8 mouse cellular contexts compared by ENCODE assay signal in the genomic region with DNA sequence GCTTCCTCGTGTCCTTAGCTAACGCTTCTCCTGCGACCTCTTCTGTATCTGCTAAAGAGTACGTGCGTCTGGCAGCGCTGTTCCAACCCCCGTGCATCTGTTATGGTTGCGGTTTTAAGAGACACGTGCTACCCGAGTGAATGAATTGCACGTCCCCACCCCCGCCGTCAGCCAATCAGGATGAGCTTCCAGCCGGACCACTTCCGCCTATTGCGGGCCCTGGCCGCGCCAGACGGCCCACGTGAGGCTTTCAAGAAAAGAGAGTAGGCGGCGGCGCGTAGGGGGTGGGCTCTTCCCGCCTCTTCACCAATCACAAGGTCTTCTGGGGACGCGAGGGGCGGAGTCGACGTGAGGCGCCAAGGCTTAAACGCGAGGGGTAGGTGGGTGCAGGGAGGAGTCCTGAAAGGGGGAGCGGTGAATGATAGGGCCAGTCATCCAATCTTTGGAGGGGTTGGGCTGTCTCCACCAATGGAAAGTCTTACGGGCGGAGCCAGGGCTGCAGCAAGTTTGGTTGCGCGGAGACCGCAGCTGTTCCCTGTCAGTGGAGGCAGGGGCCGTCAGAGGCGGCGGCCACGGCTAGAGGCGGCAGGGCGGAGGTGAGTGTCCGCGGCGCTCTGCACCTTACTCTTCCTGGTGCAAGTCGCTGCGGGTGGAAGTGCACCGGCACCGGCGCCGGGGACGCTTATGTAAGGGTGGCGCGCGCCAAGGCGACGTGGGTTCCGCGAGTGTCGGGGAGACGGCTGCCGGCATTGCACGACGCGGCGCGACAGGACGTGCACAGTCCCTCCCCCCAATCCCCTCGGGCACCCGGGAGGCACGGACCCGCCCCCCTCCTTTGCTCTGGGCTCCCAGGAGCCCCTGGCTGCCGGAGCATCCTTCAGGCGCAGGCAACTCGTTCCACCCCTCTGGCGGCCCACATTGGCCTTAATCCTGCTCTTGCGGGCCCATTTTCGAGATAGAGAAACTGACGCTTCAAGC. TPM values are rescaled to one million over a fixed set of nuclear protein-coding genes. Genes with fewer than 3 reads are reported as not detected.
DNase-seq lines count a peak whose midpoint lies in the region; ATAC-seq and TF ChIP-seq lines count a peak whose summit lies in the region.

Pcx (plus strand) TSS at position 487 of the 978 bp plus-strand sequence.

- TF ChIP-seq POLR2A in MEL (IDR thresholded peaks at IDR 0.05; ENCODE audit: control insufficient read depth in 1 of 2, insufficient read depth in 1 of 2, low read depth in 1 of 2, low read length in 2 of 2, poor library complexity in 1 of 2), result peak; percentile 36 to 52; a peak in 2 of 4 replicates
- peak; percentile 87 for TF ChIP-seq POLR2A in cerebellum, adult 2 months (IDR thresholded peaks at IDR 0.05; ENCODE audit: borderline replicate concordance, insufficient read depth, low read length)

- H3K9ac ChIP-seq in MEL (ENCODE audit: control insufficient read depth, low read depth, low read length, poor library complexity, severe bottlenecking), result peak within 1 kb of the TSS; percentile 63
- peak within 1 kb of the TSS; percentile 45 for H3K9ac ChIP-seq in forebrain, postnatal 0 days
- H3K9ac ChIP-seq in lung, embryonic 15.5 days, result peak within 1 kb of the TSS; percentile 44

- no peaks in the 10 kb centered on the region for H3K9me3 ChIP-seq in MEL (replicated peaks; ENCODE audit: insufficient read depth, low read length)
- H3K9me3 ChIP-seq in forebrain, postnatal 0 days (ENCODE audit: low read length), result no peaks in the 10 kb centered on the region
- H3K9me3 ChIP-seq in lung, embryonic 15.5 days, result no peaks in the 10 kb centered on the region

- peak; percentile 99 for ATAC-seq in forebrain, postnatal 0 days
- peak; percentile 100 for ATAC-seq in lung, embryonic 15.5 days (ENCODE audit: borderline replicate concordance, extremely low read depth, low FRiP score, low TSS enrichment)

- TF ChIP-seq RAD21 in MEL (IDR thresholded peaks at IDR 0.05; ENCODE audit: low read depth, low read length), result no peak

- TF ChIP-seq CTCF in MEL (IDR thresholded peaks at IDR 0.05 in 2 of 3, conservative IDR thresholded peaks at IDR 0.05 in 1 of 3; ENCODE audit: control insufficient read depth in 1 of 3, insufficient read depth in 1 of 3, low read depth in 2 of 3, low read length in 3 of 3, poor library complexity in 1 of 3, severe bottlenecking in 1 of 3), result no peak
- no peak for TF ChIP-seq CTCF in cerebellum, adult 2 months (IDR thresholded peaks at IDR 0.05; ENCODE audit: borderline replicate concordance, insufficient read depth, low read depth, low read length)
- peak; percentile 23; the same call in 1 of the 2 replicates for TF ChIP-seq CTCF in forebrain, postnatal 0 days (IDR thresholded peaks at IDR 0.05; ENCODE audit: low read depth)

- under 1% methylated on average over 81 of the region's 82 CpGs for WGBS in cerebellum, adult 2 months
- under 1% methylated on average over 82 of the region's 82 CpGs for WGBS in forebrain, postnatal 0 days
- under 1% methylated on average over 82 of the region's 82 CpGs for WGBS in lung, embryonic 15.5 days

- peaks cover 0 to 3% of the 10 kb centered on the region in 2 experiments; a peak in 2 of 4 replicates for H3K4me1 ChIP-seq in MEL (ENCODE audit: control insufficient read depth in 1 of 2, insufficient read depth in 2 of 2, low read length in 2 of 2)
- H3K4me1 ChIP-seq in cerebellum, adult 2 months (ENCODE audit: control insufficient read depth, insufficient read depth, low read length), result peaks cover 3% of the 10 kb centered on the region; the same call in 1 of the 2 replicates
- peaks cover 3% of the 10 kb centered on the region; the same call in 1 of the 2 replicates for H3K4me1 ChIP-seq in forebrain, postnatal 0 days (ENCODE audit: insufficient read depth)
- H3K4me1 ChIP-seq in lung, embryonic 15.5 days, result peaks cover 12% of the 10 kb centered on the region

- peak within 1 kb of the TSS; percentile 74 to 75 for H3K4me3 ChIP-seq in MEL (ENCODE audit: control insufficient read depth in 1 of 2, insufficient read depth in 1 of 2, low read depth in 2 of 2, low read length in 2 of 2)
- H3K4me3 ChIP-seq in cerebellum, adult 2 months (replicated peaks; ENCODE audit: insufficient read depth, low read depth, low read length), result peak within 1 kb of the TSS; percentile 82
- peak within 1 kb of the TSS; percentile 81 for H3K4me3 ChIP-seq in forebrain, postnatal 0 days (ENCODE audit: low read depth, low read length)
- peak within 1 kb of the TSS; percentile 77 for H3K4me3 ChIP-seq in lung, embryonic 15.5 days

- no peaks in the 10 kb centered on the region; a peak in 1 of 4 replicates for H3K27me3 ChIP-seq in MEL (ENCODE audit: control insufficient read depth in 1 of 2, insufficient read depth in 2 of 2, low read length in 2 of 2)
- H3K27me3 ChIP-seq in cerebellum, adult 2 months (ENCODE audit: control insufficient read depth, insufficient read depth, low read length), result no peaks in the 10 kb centered on the region
- no peaks in the 10 kb centered on the region for H3K27me3 ChIP-seq in forebrain, postnatal 0 days (ENCODE audit: insufficient read depth, low read length)
- H3K27me3 ChIP-seq in lung, embryonic 15.5 days, result no peaks in the 10 kb centered on the region; the same call in 1 of the 2 replicates

- no peak for TF ChIP-seq EP300 in MEL (IDR thresholded peaks at IDR 0.05; ENCODE audit: low read depth in 1 of 2, low read length in 2 of 2)

- H3K79me2 ChIP-seq in MEL (ENCODE audit: control insufficient read depth, insufficient read depth, low read length, poor library complexity), result no peaks in the 10 kb centered on the region

- 0 out of 2 replicates have a peak within 1 kb of the TSS, but pooled peaks have one; percentile 15 for H3K27ac ChIP-seq in MEL (ENCODE audit: control insufficient read depth, low read depth, low read length)
- H3K27ac ChIP-seq in cerebellum, adult 2 months (ENCODE audit: insufficient read depth, low read length), result no peak within 1 kb of the TSS
- H3K27ac ChIP-seq in forebrain, postnatal 0 days (ENCODE audit: low read depth, low read length), result no peak within 1 kb of the TSS
- H3K27ac ChIP-seq in lung, embryonic 15.5 days, result no peak within 1 kb of the TSS; the same call in 1 of the 2 replicates

- DNase-seq in MEL (ENCODE audit: low read depth, low spot score), result peak; percentile 100
- peak; percentile 99 to 100 for DNase-seq in cerebellum, adult 2 months
- DNase-seq in forebrain, postnatal 0 days, result peak; percentile 100
- peak; percentile 99 for DNase-seq in heart, postnatal 4 days
- peak; percentile 99 to 100 for DNase-seq in layer of hippocampus, adult 8-10 months (ENCODE audit: low spot score in 2 of 2)
- peak; percentile 100 for DNase-seq in ovary, adult 18-20 months (ENCODE audit: low spot score)
- DNase-seq in thymus, postnatal 0 days (ENCODE audit: low spot score), result peak; percentile 100

- H3K36me3 ChIP-seq in MEL (ENCODE audit: control insufficient read depth in 1 of 2, insufficient read depth in 2 of 2, low read length in 2 of 2), result 0 out of 4 replicates have a peak, but pooled peaks cover 0 to 2% of the 10 kb centered on the region in 2 experiments
- no peaks in the 10 kb centered on the region for H3K36me3 ChIP-seq in forebrain, postnatal 0 days (ENCODE audit: insufficient read depth)
- H3K36me3 ChIP-seq in lung, embryonic 15.5 days, result no peaks in the 10 kb centered on the region

- peak within 1 kb of the TSS; percentile 81 for H3K4me2 ChIP-seq in forebrain, postnatal 0 days (ENCODE audit: low read depth)
- H3K4me2 ChIP-seq in lung, embryonic 15.5 days, result peak within 1 kb of the TSS; percentile 95

TF ChIP-seq in MEL, 35 proteins besides CTCF, POLR2A, EP300 and RAD21 (continues in another document):
- peak; percentile 97 for TF ChIP-seq ELF1 (IDR thresholded peaks at IDR 0.05; ENCODE audit: low read depth, low read length)
- TF ChIP-seq NELFE (IDR thresholded peaks at IDR 0.05; ENCODE audit: low read depth, low read length), result peak; percentile 42; the same call in 1 of the 2 replicates
- TF ChIP-seq USF2 (IDR thresholded peaks at IDR 0.05; ENCODE audit: borderline replicate concordance in 1 of 2, insufficient read depth in 1 of 2, low read depth in 1 of 2, low read length in 2 of 2), result peak; percentile 29 to 83; a peak in 3 of 4 replicates
- TF ChIP-seq RCOR1 (IDR thresholded peaks at IDR 0.05; ENCODE audit: low read depth, low read length), result no peak
- TF ChIP-seq MEF2A (IDR thresholded peaks at IDR 0.05; ENCODE audit: extremely low read depth, insufficient replicate concordance, low read depth, low read length, poor library complexity, severe bottlenecking), result no peak
- peak; percentile 100 for TF ChIP-seq MXI1 (IDR thresholded peaks at IDR 0.05; ENCODE audit: low read depth, low read length)
- TF ChIP-seq JUND (IDR thresholded peaks at IDR 0.05; ENCODE audit: low read depth, low read length), result no peak
- TF ChIP-seq TBP (IDR thresholded peaks at IDR 0.05; ENCODE audit: low read depth, low read length), result peak; percentile 11; the same call in 1 of the 2 replicates
- peak; percentile 56; the same call in 1 of the 2 replicates for TF ChIP-seq POLR2AphosphoS2 (IDR thresholded peaks at IDR 0.05; ENCODE audit: low read length)
- TF ChIP-seq GATA1 (IDR thresholded peaks at IDR 0.05; ENCODE audit: low read depth, low read length), result no peak
- TF ChIP-seq MYC (IDR thresholded peaks at IDR 0.05; ENCODE audit: low read depth, low read length), result peak; percentile 84; the same call in 1 of the 2 replicates
- TF ChIP-seq MAZ (IDR thresholded peaks at IDR 0.05; ENCODE audit: low read depth, low read length), result peak; percentile 41; the same call in 1 of the 2 replicates
- TF ChIP-seq UBTF (IDR thresholded peaks at IDR 0.05; ENCODE audit: borderline replicate concordance, insufficient read depth, low read depth, low read length), result 0 out of 2 replicates have a peak, but pooled peaks have one; percentile 25
- no peak for TF ChIP-seq SMC3 (IDR thresholded peaks at IDR 0.05; ENCODE audit: low read depth, low read length)
- TF ChIP-seq E2F4 (IDR thresholded peaks at IDR 0.05; ENCODE audit: borderline replicate concordance, low read depth, low read length), result peak; percentile 59; the same call in 1 of the 2 replicates
- TF ChIP-seq ZMIZ1 (IDR thresholded peaks at IDR 0.05; ENCODE audit: low read depth, low read length), result no peak

RNA-seq across cellular contexts. Expression of gene Pcx, which starts in this region (rescaled TPM):
- total RNA-seq in MEL (2012; rRNA removed), result 5.9 and 7.2 TPM in 2 replicates
- polyA plus RNA-seq in MEL (2012; ENCODE audit: insufficient read depth in 1 of 2, insufficient read length in 2 of 2, low read depth in 1 of 2, low replicate concordance in 2 of 2, missing spikeins in 1 of 2), result 1 to 10 TPM in 1 of 2 experiments, not detected in 1; 7.9 TPM
- polyA plus RNA-seq in cerebellum, adult 2 months (2012; rRNA removed), result 59.7 and 61.4 TPM in 2 replicates
- total RNA-seq in forebrain, postnatal 0 days (2014; rRNA removed), result 35.9 and 40.7 TPM in 2 replicates
- 28.9 and 34.5 TPM in 2 replicates for polyA plus RNA-seq in forebrain, postnatal 0 days (2015; fragmentation: Nextera tagmentation; extraction: Ambion mirVana)
- 1 to 10 TPM; 6.9 to 8.8 TPM for total RNA-seq in heart, postnatal 4 days (2021)
- 10 to 100 TPM; 64.5 to 72.7 (median 68.1) TPM for total RNA-seq in layer of hippocampus, adult 8-10 months (2022)
- 17.7 and 18.5 TPM in 2 replicates for polyA plus RNA-seq in lung, embryonic 15.5 days (2015; fragmentation: Nextera tagmentation; extraction: Ambion mirVana)
- polyA plus RNA-seq in thymus, postnatal 0 days (2015; fragmentation: Nextera tagmentation; extraction: Ambion mirVana), result 5.2 and 5.3 TPM in 2 replicates
